In genomic region chr3:138770650-138771331, GRCm38 (mm10) we compare ENCODE assay signal across 12 mouse cellular contexts. TPM values are rescaled to one million over a fixed set of nuclear protein-coding genes. Genes with fewer than 3 reads are reported as not detected.
DNase-seq lines count a peak whose midpoint lies in the region; ATAC-seq and TF ChIP-seq lines count a peak whose summit lies in the region.
"Had no signal": no experiment of that assay in that cellular context is flagged by ENCODE, and none has a peak within 500 bp of the region (broad histone marks: within the 10 kb centered on the region; RNA-seq: fewer than 3 reads in every experiment).

No protein-coding gene starts in this region.

- 83% methylated on average over 10 of the region's 10 CpGs for WGBS in intestine, embryonic 15.5 days
- 88% methylated on average over 10 of the region's 10 CpGs for WGBS in intestine, postnatal 0 days
- 63% methylated on average over 10 of the region's 10 CpGs for WGBS in midbrain, embryonic 12.5 days
- 58% methylated on average over 10 of the region's 10 CpGs for WGBS in midbrain, postnatal 0 days
- WGBS in forebrain, embryonic 15.5 days, result 52% methylated on average over 10 of the region's 10 CpGs

- H3K36me3 ChIP-seq in intestine, embryonic 15.5 days, result no peaks in the 10 kb centered on the region
- no peaks in the 10 kb centered on the region for H3K36me3 ChIP-seq in intestine, postnatal 0 days (ENCODE audit: control insufficient read depth, insufficient read depth)
- H3K36me3 ChIP-seq in midbrain, embryonic 12.5 days, result no peaks in the 10 kb centered on the region
- H3K36me3 ChIP-seq in midbrain, postnatal 0 days (ENCODE audit: insufficient read depth, low read length), result no peaks in the 10 kb centered on the region
- H3K36me3 ChIP-seq in forebrain, embryonic 15.5 days, result no peaks in the 10 kb centered on the region

- no peak overlapping the region for H3K4me2 ChIP-seq in intestine, embryonic 15.5 days (replicated peaks)
- no peak overlapping the region for H3K4me2 ChIP-seq in intestine, postnatal 0 days (replicated peaks; ENCODE audit: low read depth)
- no peak overlapping the region for H3K4me2 ChIP-seq in midbrain, embryonic 12.5 days (replicated peaks)
- no peak overlapping the region for H3K4me2 ChIP-seq in midbrain, postnatal 0 days (ENCODE audit: low read depth, low read length, poor library complexity, severe bottlenecking)
- no peak overlapping the region for H3K4me2 ChIP-seq in forebrain, embryonic 15.5 days (replicated peaks)

- no peaks in the 10 kb centered on the region for H3K27me3 ChIP-seq in intestine, embryonic 15.5 days (replicated peaks)
- no peaks in the 10 kb centered on the region for H3K27me3 ChIP-seq in intestine, postnatal 0 days (replicated peaks; ENCODE audit: control insufficient read depth, insufficient read depth, low read length)
- H3K27me3 ChIP-seq in midbrain, embryonic 12.5 days, result no peaks in the 10 kb centered on the region
- H3K27me3 ChIP-seq in midbrain, postnatal 0 days (ENCODE audit: insufficient read depth, low read length), result no peaks in the 10 kb centered on the region
- no peaks in the 10 kb centered on the region for H3K27me3 ChIP-seq in forebrain, embryonic 15.5 days

- TF ChIP-seq CTCF in intestine, postnatal 0 days (IDR thresholded peaks at IDR 0.05; ENCODE audit: low read depth), result no peak
- no peak for TF ChIP-seq CTCF in midbrain, postnatal 0 days (IDR thresholded peaks at IDR 0.05)

- no peak overlapping the region for H3K27ac ChIP-seq in intestine, embryonic 15.5 days
- H3K27ac ChIP-seq in intestine, postnatal 0 days (ENCODE audit: low read depth, low read length), result no peak overlapping the region
- 0 out of 2 replicates have a peak overlapping the region, but pooled peaks have one; percentile 5 for H3K27ac ChIP-seq in midbrain, embryonic 12.5 days (replicated peaks)
- H3K27ac ChIP-seq in midbrain, postnatal 0 days (ENCODE audit: low read depth, low read length), result no peak overlapping the region
- 0 out of 2 replicates have a peak overlapping the region, but pooled peaks have one; percentile 14 for H3K27ac ChIP-seq in forebrain, embryonic 15.5 days (replicated peaks)

- peak; percentile 68 for ATAC-seq in intestine, embryonic 15.5 days
- no peak for ATAC-seq in intestine, postnatal 0 days
- ATAC-seq in midbrain, embryonic 12.5 days (ENCODE audit: low FRiP score, low read depth), result no peak
- ATAC-seq in midbrain, postnatal 0 days (ENCODE audit: low FRiP score), result no peak
- ATAC-seq in forebrain, embryonic 15.5 days (replicated peaks), result 0 out of 2 replicates have a peak, but pooled peaks have one; percentile 23

- H3K4me3 ChIP-seq in intestine, embryonic 15.5 days (replicated peaks), result no peak overlapping the region
- H3K4me3 ChIP-seq in intestine, postnatal 0 days (ENCODE audit: low read depth, low read length), result no peak overlapping the region
- H3K4me3 ChIP-seq in midbrain, embryonic 12.5 days, result no peak overlapping the region
- no peak overlapping the region for H3K4me3 ChIP-seq in midbrain, postnatal 0 days (ENCODE audit: low read depth, low read length)
- no peak overlapping the region for H3K4me3 ChIP-seq in forebrain, embryonic 15.5 days
- H3K4me3 ChIP-seq: myocyte had no signal

- no peak overlapping the region for H3K9ac ChIP-seq in intestine, embryonic 15.5 days
- H3K9ac ChIP-seq in intestine, postnatal 0 days (ENCODE audit: low read depth, low read length), result no peak overlapping the region
- H3K9ac ChIP-seq in midbrain, embryonic 12.5 days (replicated peaks), result no peak overlapping the region
- H3K9ac ChIP-seq in midbrain, postnatal 0 days (replicated peaks; ENCODE audit: low read length, poor library complexity, severe bottlenecking), result no peak overlapping the region
- no peak overlapping the region for H3K9ac ChIP-seq in forebrain, embryonic 15.5 days (replicated peaks)

- peaks cover 3% of the 10 kb centered on the region; the same call in 1 of the 2 replicates for H3K4me1 ChIP-seq in intestine, embryonic 15.5 days (replicated peaks)
- no peaks in the 10 kb centered on the region for H3K4me1 ChIP-seq in intestine, postnatal 0 days (replicated peaks; ENCODE audit: control insufficient read depth, insufficient read depth, low read length)
- peaks cover 30% of the 10 kb centered on the region for H3K4me1 ChIP-seq in midbrain, embryonic 12.5 days
- 0 out of 2 replicates have a peak, but pooled peaks cover 3% of the 10 kb centered on the region for H3K4me1 ChIP-seq in midbrain, postnatal 0 days (ENCODE audit: insufficient read depth, low read length)
- peaks cover 55% of the 10 kb centered on the region for H3K4me1 ChIP-seq in forebrain, embryonic 15.5 days

- no peaks in the 10 kb centered on the region for H3K9me3 ChIP-seq in intestine, embryonic 15.5 days
- no peaks in the 10 kb centered on the region for H3K9me3 ChIP-seq in intestine, postnatal 0 days (ENCODE audit: control insufficient read depth)
- H3K9me3 ChIP-seq in midbrain, embryonic 12.5 days, result no peaks in the 10 kb centered on the region
- H3K9me3 ChIP-seq in midbrain, postnatal 0 days (ENCODE audit: low read length), result no peaks in the 10 kb centered on the region
- H3K9me3 ChIP-seq in forebrain, embryonic 15.5 days, result no peaks in the 10 kb centered on the region

- no peak for DNase-seq in midbrain, postnatal 0 days (ENCODE audit: low spot score)
- DNase-seq in layer of hippocampus, adult 9-11 months, result peak; percentile 73
- DNase-seq in thymus, adult 18-20 months, result no peak
- DNase-seq in urinary bladder, adult 18-20 months (ENCODE audit: low spot score in 2 of 2), result no peak
- DNase-seq: adrenal gland, adult 8-10 months; cerebellum, adult 9-11 months; right cerebral cortex, postnatal 14 days had no signal

RNA-seq across cellular contexts. Expression of gene Tspan5, which starts 28.8 kb away (rescaled TPM):
- polyA plus RNA-seq in intestine, embryonic 15.5 days (2015; fragmentation: Nextera tagmentation; extraction: Ambion mirVana), result 17.8 and 18.4 TPM in 2 replicates
- 6.4 and 7.4 TPM in 2 replicates for polyA plus RNA-seq in intestine, postnatal 0 days (2015; fragmentation: Nextera tagmentation; extraction: Ambion mirVana)
- polyA plus RNA-seq in midbrain, embryonic 12.5 days (2016; fragmentation: Nextera tagmentation; extraction: Ambion mirVana), result 55.3 and 65.9 TPM in 2 replicates
- total RNA-seq in midbrain, postnatal 0 days (2014; rRNA removed), result 156 and 165 TPM in 2 replicates
- polyA plus RNA-seq in midbrain, postnatal 0 days (2015; fragmentation: Nextera tagmentation; extraction: Ambion mirVana), result 97.8 and 99.4 TPM in 2 replicates
- 89.1 and 104 TPM in 2 replicates for polyA plus RNA-seq in forebrain, embryonic 15.5 days (2015; fragmentation: Nextera tagmentation; extraction: Ambion mirVana)

Comparison
In these comparisons a context has a peak if more than half of its experiments do, and no peak if none do; other contexts are left out.
1. ATAC-seq: peak in intestine, embryonic 15.5 days (single experiment) and forebrain, embryonic 15.5 days (single experiment); none in intestine, postnatal 0 days (single experiment), midbrain, embryonic 12.5 days (single experiment) and midbrain, postnatal 0 days (single experiment).
2. H3K27ac ChIP-seq: peak in midbrain, embryonic 12.5 days (single experiment) and forebrain, embryonic 15.5 days (single experiment); none in intestine, embryonic 15.5 days (single experiment), intestine, postnatal 0 days (single experiment) and midbrain, postnatal 0 days (single experiment).